Mouse (Mus musculus): ENCODE results near the gene 6030445D17Rik. TPM values are rescaled to one million over a fixed set of nuclear protein-coding genes. Genes with fewer than 3 reads are reported as not detected.

6030445D17Rik gene
- polyA plus RNA-seq, 1 experiment from 2014 or later = 0.28 TPM

DNA sequence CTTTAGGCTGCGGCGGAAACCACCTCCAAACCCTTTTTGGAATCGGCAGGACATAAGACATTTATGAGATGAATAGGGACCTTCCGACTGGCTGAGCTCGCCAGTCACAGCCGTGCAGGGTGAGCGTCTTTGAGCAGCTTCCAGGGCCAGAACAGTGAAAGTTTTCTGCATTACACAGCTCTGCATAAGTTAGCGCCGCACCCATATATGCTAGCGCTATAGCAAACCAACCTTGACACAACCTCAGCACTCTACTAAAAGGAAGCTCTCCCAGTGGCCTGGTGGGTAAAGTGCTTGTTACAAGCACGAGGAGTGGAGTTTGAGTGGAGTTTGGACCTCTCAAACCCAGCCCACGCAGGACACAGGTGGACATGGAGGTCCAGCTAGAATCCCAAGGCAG is 2.8 kb upstream of the 6030445D17Rik start:
- H3K27me3 ChIP-seq = no peaks in the 10 kb centered on the region
- CTCF ChIA-PET = no interaction called here
- POLR2A ChIA-PET = no interaction called here
- no peak for TF ChIP-seq CTCF (IDR thresholded peaks at IDR 0.05)
- DNase-seq (ENCODE audit: low read depth, low spot score) (no peak), ATAC-seq (no peak)
- in situ Hi-C loops (cut with MboI; ENCODE audit: low pct_unique_long_range_greater_than_20kb) = no loop called here

DNA sequence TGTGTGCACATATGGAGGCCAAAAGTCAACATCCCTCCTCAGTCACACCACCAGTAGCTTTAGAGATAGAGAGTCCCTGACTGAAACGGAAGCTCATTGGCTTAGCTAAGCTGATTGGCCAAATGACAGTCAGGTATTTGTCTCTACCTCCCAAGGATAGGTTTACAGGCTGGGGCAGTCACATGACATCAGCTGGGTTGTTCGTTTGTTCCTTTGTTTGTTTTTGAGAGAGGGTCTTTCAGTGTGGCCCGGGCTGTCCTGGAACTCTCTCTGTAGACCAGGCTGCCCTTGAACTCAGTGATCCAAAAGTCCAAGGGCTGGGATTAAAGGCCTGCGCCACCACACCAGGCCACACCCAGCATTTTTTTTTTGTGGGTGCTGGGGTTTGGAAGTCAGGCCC is 844 bp upstream of the 6030445D17Rik start:
- no peak for TF ChIP-seq CTCF (IDR thresholded peaks at IDR 0.05)
- DNase-seq (ENCODE audit: low read depth, low spot score) (no peak), ATAC-seq (no peak)
- in situ Hi-C loops (cut with MboI; ENCODE audit: low pct_unique_long_range_greater_than_20kb) = loop anchor here (5.0 kb wide), 1 partner anchor 56 kb away; no protein-coding TSS in a partner anchor
- CTCF ChIA-PET = no interaction called here
- POLR2A ChIA-PET = interaction anchor here (1.4 kb wide), 1 partner anchor 89 kb away, joined by 3 read pairs; no protein-coding TSS in a partner anchor
- H3K27me3 ChIP-seq = no peaks in the 10 kb centered on the region

DNA sequence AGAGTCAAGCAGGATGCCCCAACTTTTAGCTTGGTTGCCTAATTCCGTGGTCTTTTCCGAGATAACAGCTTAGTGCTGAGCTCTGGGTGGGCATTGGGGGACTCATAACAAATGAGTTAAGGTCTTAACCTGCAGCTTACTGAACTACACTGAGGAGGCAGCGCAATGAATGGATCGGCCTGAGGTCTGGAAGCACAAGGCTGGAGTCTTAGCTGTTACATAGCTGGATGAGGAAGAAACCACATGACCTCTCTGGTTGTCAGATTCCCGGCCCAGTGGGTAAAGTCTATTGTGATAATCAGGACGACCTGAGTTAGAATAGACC is 327 bp upstream of the 6030445D17Rik start:
- ATAC-seq = no peak
- ChIA-PET CTCF (no interaction called here), POLR2A (interaction anchor here (0.6 to 1.4 kb wide), 3 partner anchors 77 to 88 kb away, joined by 3 to 5 read pairs (median 4); no protein-coding TSS in a partner anchor)
- no peak for TF ChIP-seq CTCF (IDR thresholded peaks at IDR 0.05)
- H3K27me3 ChIP-seq = no peaks in the 10 kb centered on the region
- in situ Hi-C loops (cut with MboI; ENCODE audit: low pct_unique_long_range_greater_than_20kb) = loop anchor here (5.0 kb wide), 1 partner anchor 56 kb away; no protein-coding TSS in a partner anchor
- no peak for DNase-seq (ENCODE audit: low read depth, low spot score)

DNA sequence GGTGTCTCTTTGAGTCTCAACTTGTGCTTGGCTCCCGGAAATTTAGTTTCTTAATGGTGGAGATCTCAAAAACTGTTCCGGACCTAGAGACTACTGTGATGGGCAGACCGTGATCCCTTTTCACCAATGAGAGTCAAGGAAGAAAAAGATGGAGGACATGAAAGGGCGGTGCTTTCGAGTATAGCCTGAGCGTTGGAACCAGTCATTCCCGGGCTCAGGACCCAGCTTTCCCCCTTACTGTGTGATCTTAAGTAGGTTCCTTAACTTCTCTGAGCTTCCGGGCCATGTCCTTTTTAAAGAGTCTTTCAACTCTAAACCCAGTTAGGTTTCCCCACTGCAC is 759 bp downstream of the 6030445D17Rik start:
- in situ Hi-C loops (cut with MboI; ENCODE audit: low pct_unique_long_range_greater_than_20kb) = loop anchor here (5.0 kb wide), 1 partner anchor 54 kb away; no protein-coding TSS in a partner anchor
- CTCF ChIA-PET = no interaction called here
- no peak for TF ChIP-seq CTCF (IDR thresholded peaks at IDR 0.05)
- POLR2A ChIA-PET = interaction anchor here (1.0 kb wide), 1 partner anchor 86 kb away, joined by 4 read pairs; no protein-coding TSS in a partner anchor
- H3K27me3 ChIP-seq = no peaks in the 10 kb centered on the region
- no peak for DNase-seq (ENCODE audit: low read depth, low spot score)
- no peak for ATAC-seq

DNA sequence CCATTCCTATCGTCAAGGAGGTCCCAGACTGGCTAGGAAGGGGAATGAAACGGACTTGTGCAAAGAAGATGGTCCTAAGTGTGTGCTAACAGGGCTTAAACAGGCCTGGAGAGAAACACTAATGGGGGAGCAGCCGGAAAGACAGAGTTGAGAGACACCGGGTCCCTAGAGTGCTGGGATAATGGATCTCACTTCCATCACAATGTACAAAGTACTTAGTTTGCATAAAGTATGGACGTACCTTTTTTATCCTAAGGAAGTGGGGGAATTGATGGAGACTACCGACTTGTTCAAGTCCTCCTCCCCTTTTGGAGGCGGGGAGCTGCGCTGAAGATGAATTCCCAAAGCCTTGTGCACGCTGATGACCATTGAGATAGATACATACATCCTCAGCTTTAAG is 1.4 kb downstream of the 6030445D17Rik start:
- CTCF ChIA-PET = no interaction called here
- DNase-seq (ENCODE audit: low read depth, low spot score) (no peak), ATAC-seq (no peak)
- no peak for TF ChIP-seq CTCF (IDR thresholded peaks at IDR 0.05)
- in situ Hi-C loops (cut with MboI; ENCODE audit: low pct_unique_long_range_greater_than_20kb) = loop anchor here (5.0 kb wide), 1 partner anchor 54 kb away; no protein-coding TSS in a partner anchor
- H3K27me3 ChIP-seq = no peaks in the 10 kb centered on the region
- POLR2A ChIA-PET = no interaction called here

DNA sequence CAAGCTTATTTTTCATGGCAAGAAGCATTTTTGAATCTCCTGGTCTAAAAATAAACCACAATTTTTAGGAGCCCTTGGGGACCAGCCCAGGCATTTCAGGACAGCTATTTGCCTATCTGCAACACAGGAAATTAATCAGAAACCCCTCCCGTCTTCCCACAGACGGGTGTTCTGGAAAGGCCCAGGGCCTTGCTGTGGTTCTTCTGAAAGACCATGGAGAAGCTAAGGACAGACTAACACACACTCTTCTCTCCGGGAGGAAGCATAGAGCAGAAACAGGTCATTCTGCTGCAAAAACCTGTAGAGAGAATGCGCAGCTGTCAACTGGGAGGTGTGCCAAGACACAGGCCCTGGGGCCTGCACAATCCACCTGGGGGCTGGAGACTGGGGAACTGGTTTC is 4.2 kb downstream of the 6030445D17Rik start:
- POLR2A ChIA-PET = no interaction called here
- CTCF ChIA-PET = no interaction called here
- DNase-seq (ENCODE audit: low read depth, low spot score) = no peak

DNA sequence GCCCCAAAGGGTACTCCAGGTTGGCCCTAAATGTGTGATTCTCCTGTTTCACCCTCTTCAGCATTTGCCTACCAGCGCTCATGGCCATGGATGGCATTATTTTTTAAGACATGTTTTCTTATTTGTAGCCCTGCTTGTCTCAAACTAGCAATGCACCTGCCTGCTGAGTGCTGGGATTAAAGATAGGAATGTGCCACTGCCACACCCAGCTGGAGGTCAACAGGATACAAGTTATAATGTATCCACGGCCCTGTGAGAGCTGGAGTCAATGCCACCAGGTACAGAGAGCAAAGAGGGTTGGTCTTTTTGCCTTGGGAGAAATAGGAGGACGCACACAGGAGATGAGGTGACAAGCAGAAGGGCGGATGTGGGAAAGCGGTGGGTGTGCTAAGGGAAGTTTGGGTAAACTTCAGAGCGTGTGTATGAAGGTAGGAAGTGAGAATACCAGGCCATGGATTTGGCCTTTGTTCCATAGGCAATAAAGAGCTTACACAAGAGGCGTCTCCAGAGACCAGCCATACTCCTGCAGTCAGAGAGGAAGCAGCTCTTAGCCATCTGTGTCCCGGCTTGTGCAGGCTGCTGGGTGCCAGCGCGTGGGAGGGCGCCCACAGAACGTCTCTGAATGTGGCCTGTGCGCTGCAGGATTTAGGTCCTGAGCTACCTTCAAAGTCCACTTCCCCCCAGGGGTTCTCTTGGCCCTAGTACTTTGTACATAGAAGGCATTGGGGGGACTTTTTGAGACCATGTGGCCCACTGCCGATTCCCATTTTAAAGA is 6.7 kb downstream of the 6030445D17Rik start:
- no peak for DNase-seq (ENCODE audit: low read depth, low spot score)
- TF ChIP-seq CTCF (IDR thresholded peaks at IDR 0.05) = no peak
- ChIA-PET CTCF (interaction anchor here (0.8 kb wide), 1 partner anchor 14 kb away, joined by 3 read pairs; no protein-coding TSS in a partner anchor), POLR2A (no interaction called here)
- no peaks in the 10 kb centered on the region for H3K27me3 ChIP-seq
- in situ Hi-C loops (cut with MboI; ENCODE audit: low pct_unique_long_range_greater_than_20kb) = no loop called here
- no peak for ATAC-seq

More for the DNA sequence above, 4.2 kb downstream of the 6030445D17Rik start:
- ATAC-seq = no peak
- no peak for TF ChIP-seq CTCF (IDR thresholded peaks at IDR 0.05)
- H3K27me3 ChIP-seq = no peaks in the 10 kb centered on the region
- in situ Hi-C loops (cut with MboI; ENCODE audit: low pct_unique_long_range_greater_than_20kb) = no loop called here

DNA sequence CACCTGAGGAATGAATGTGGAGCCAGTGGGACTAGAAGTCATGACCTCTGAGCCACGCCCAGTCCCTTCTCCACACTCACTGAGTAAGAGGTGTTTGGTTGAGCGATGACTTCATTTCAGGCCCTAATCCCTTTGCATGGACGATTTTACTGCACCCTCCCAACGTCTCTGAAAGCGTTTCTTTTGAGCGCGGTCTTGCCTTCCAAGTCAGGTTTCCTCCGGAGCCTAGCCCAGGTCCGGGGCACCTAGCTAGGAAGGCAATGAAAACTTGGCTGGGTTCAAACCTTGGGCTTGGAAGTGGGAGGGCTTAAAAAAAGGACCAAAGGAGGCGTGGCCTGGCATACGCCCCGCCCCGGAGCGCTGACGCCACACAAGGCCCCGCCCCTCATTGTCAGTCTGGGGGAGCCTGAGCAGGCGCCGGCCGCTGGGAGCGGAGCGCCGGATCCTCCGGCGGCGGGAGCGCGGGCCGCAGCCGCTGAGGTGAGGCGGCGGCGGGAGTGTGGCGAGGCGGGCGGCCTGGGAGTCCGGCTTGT is 7.4 kb downstream of the 6030445D17Rik start, which contains the start of gene Luzp1:
Gene Luzp1 (plus strand): TSS at position 391 of the 533 bp plus-strand sequence.
- DNase-seq (ENCODE audit: low read depth, low spot score) (peak; percentile 51), ATAC-seq (peak; percentile 85)
- no peaks in the 10 kb centered on the region for H3K27me3 ChIP-seq
- TF ChIP-seq CTCF (IDR thresholded peaks at IDR 0.05) = no peak
- in situ Hi-C loops (cut with MboI; ENCODE audit: low pct_unique_long_range_greater_than_20kb) = no loop called here
- CTCF ChIA-PET = no interaction called here
- POLR2A ChIA-PET = interaction anchor here (1.2 to 1.8 kb wide), 2 partner anchors 44 to 48 kb away, joined by 4 to 5 read pairs; no protein-coding TSS in a partner anchor

DNA sequence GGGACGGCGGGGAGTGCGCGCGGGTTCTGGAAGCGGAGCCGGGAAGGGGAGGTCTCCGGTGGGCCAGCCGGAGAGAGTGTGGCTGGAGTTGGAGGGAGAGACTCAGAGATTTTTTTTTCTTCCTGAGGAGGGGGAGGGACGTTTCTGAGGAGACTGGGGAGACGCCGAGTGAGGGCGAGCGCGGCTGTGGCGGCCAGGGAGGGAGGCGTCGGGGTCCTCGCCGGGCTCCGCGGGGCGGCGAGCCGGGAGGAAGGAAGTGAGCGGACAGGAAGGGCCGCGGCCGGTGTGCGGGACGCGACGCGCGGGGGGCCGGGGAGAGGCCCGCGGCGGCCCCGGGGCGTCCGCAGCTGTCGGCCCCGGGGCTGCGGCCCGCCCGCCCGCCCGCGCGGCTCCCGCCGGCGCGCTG is 7.9 kb downstream of the 6030445D17Rik start:
- DNase-seq (ENCODE audit: low read depth, low spot score) (no peak), ATAC-seq (peak; percentile 28)
- ChIA-PET POLR2A (interaction anchor here (1.2 to 1.8 kb wide), 2 partner anchors 44 to 47 kb away, joined by 4 to 5 read pairs; no protein-coding TSS in a partner anchor), CTCF (no interaction called here)
- H3K27me3 ChIP-seq = no peaks in the 10 kb centered on the region
- no peak for TF ChIP-seq CTCF (IDR thresholded peaks at IDR 0.05)
- in situ Hi-C loops (cut with MboI; ENCODE audit: low pct_unique_long_range_greater_than_20kb) = no loop called here

DNA sequence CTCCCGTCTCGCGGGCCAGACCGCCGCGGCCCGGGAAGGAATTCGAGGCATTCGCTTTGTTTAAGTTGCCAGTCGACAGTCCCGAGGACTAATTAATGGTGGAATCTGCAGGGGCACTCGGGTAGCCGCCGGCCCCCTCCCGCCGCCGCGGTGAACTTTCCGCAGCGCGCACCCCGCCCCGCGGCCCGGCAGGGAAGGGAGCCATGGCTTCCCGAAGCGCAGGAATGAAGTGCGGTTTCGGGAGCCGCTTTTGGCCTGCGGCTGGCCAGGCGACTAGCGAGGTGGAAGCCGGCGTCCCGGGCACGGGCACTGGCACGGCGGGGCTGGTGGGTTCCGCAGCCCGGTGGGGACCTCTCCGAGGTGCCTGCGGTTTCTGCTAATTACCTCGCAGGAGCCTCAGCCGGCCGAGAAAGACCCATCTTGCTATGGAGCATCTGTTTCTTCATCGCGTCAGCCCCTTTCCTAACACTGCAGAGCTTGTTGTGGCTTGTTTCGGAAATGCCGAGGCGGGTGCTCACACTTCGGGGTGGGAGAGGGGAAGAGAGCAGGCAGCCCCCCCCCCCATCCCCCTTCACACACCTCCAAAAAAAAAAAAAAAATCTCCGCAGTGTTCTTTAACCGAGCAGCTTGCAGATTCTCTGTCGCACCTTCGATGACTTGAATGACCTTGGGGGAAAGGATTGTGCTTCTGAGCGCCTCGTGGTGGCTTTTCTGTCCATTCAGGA is 8.5 kb downstream of the 6030445D17Rik start:
- in situ Hi-C loops (cut with MboI; ENCODE audit: low pct_unique_long_range_greater_than_20kb) = no loop called here
- CTCF ChIA-PET = interaction anchor here (1.4 kb wide), 1 partner anchor 24 kb away, joined by 3 read pairs; no protein-coding TSS in a partner anchor
- no peak for TF ChIP-seq CTCF (IDR thresholded peaks at IDR 0.05)
- no peaks in the 10 kb centered on the region for H3K27me3 ChIP-seq
- POLR2A ChIA-PET = interaction anchor here (1.2 to 1.8 kb wide), 2 partner anchors 43 to 47 kb away, joined by 4 to 5 read pairs; no protein-coding TSS in a partner anchor
- DNase-seq (ENCODE audit: low read depth, low spot score) = no peak
- ATAC-seq = peak; percentile 24
